Mouse (Mus musculus): Measurements from ENCODE around the gene Psph. TPM values are rescaled to one million over a fixed set of nuclear protein-coding genes. Genes with fewer than 3 reads are reported as not detected.
"Not testable (repeated sequence)": the region's sequence is repeated elsewhere in the genome, so short reads cannot be mapped to it uniquely, and the experiment has no call there.

Gene Psph
- 12.9 and 13.5 TPM in 2 replicates for polyA plus RNA-seq (2012; rRNA removed)

GRCm38 (mm10) chr5:129786818-129787790 is at the start of gene Psph:
Gene Psph (minus strand): TSS chr5:129787449.
- peak; percentile 52; the same call in 1 of the 2 replicates for TF ChIP-seq POLR2A (IDR thresholded peaks at IDR 0.05; ENCODE audit: borderline replicate concordance, extremely low read depth, low read depth, low read length)
- TF ChIP-seq CTCF (IDR thresholded peaks at IDR 0.05; ENCODE audit: insufficient read depth, low read length): no peak
- under 1% methylated on average over 73 of the region's 73 CpGs for WGBS
- H3K4me3 ChIP-seq (replicated peaks; ENCODE audit: extremely low read depth, low read depth, low read length): peak within 1 kb of the TSS; percentile 81
- peaks cover 2% of the 10 kb centered on the region; the same call in 1 of the 2 replicates for H3K4me1 ChIP-seq (ENCODE audit: control insufficient read depth, insufficient read depth, low read length)
- peak; percentile 94 for DNase-seq

- not testable (repeated sequence) for H3K4me1 ChIP-seq (ENCODE audit: control insufficient read depth, insufficient read depth, low read length); H3K4me3 ChIP-seq (replicated peaks; ENCODE audit: extremely low read depth, low read depth, low read length); DNase-seq
- 93% methylated on average over 7 of the region's 8 CpGs for WGBS
Measured at GRCm38 (mm10) chr5:129790591-129790990, 3.3 kb upstream of the Psph start.

GRCm38 (mm10) chr5:129787818-129788593 is 757 bp upstream of the Psph start:
- Histone ChIP-seq H3K4me3 (replicated peaks; ENCODE audit: extremely low read depth, low read depth, low read length) (peak overlapping the region; percentile 77), H3K4me1 (ENCODE audit: control insufficient read depth, insufficient read depth, low read length) (peaks cover 2% of the 10 kb centered on the region; the same call in 1 of the 2 replicates)
- WGBS: 8% methylated on average over 11 of the region's 11 CpGs
- TF ChIP-seq POLR2A (IDR thresholded peaks at IDR 0.05; ENCODE audit: borderline replicate concordance, extremely low read depth, low read depth, low read length) (no peak), CTCF (IDR thresholded peaks at IDR 0.05; ENCODE audit: insufficient read depth, low read length) (no peak)
- DNase-seq: no peak

GRCm38 (mm10) chr5:129786161-129786560 is 1.1 kb downstream of the Psph start:
- Histone ChIP-seq H3K4me1 (ENCODE audit: control insufficient read depth, insufficient read depth, low read length) (peaks cover 2% of the 10 kb centered on the region; the same call in 1 of the 2 replicates), H3K4me3 (replicated peaks; ENCODE audit: extremely low read depth, low read depth, low read length) (no peak overlapping the region)
- DNase-seq: no peak
- no peak for TF ChIP-seq CTCF (IDR thresholded peaks at IDR 0.05; ENCODE audit: insufficient read depth, low read length)
- WGBS: 68% methylated on average over 6 of the region's 6 CpGs

- no peak for TF ChIP-seq POLR2A (IDR thresholded peaks at IDR 0.05; ENCODE audit: borderline replicate concordance, extremely low read depth, low read depth, low read length)
- no peak for TF ChIP-seq CTCF (IDR thresholded peaks at IDR 0.05; ENCODE audit: insufficient read depth, low read length)
- peaks cover 2% of the 10 kb centered on the region; the same call in 1 of the 2 replicates for H3K4me1 ChIP-seq (ENCODE audit: control insufficient read depth, insufficient read depth, low read length)
- H3K4me3 ChIP-seq (replicated peaks; ENCODE audit: extremely low read depth, low read depth, low read length): no peak overlapping the region
- WGBS: 86% methylated on average over 5 of the region's 5 CpGs
- no peak for DNase-seq
Measured at GRCm38 (mm10) chr5:129785235-129785870, 1.9 kb downstream of the Psph start.

- TF ChIP-seq CTCF (IDR thresholded peaks at IDR 0.05; ENCODE audit: insufficient read depth, low read length): peak; percentile 45
- no peak for TF ChIP-seq POLR2A (IDR thresholded peaks at IDR 0.05; ENCODE audit: borderline replicate concordance, extremely low read depth, low read depth, low read length)
- Histone ChIP-seq H3K4me1 (ENCODE audit: control insufficient read depth, insufficient read depth, low read length) (no peaks in the 10 kb centered on the region), H3K4me3 (replicated peaks; ENCODE audit: extremely low read depth, low read depth, low read length) (no peak overlapping the region)
- no peak for DNase-seq
- 42% methylated on average over 3 of the region's 3 CpGs for WGBS
Measured at GRCm38 (mm10) chr5:129782211-129782610, 5.0 kb downstream of the Psph start.

GRCm38 (mm10) chr5:129780131-129780530 is 7.1 kb downstream of the Psph start:
- TF ChIP-seq CTCF (IDR thresholded peaks at IDR 0.05; ENCODE audit: insufficient read depth, low read length) (no peak), POLR2A (IDR thresholded peaks at IDR 0.05; ENCODE audit: borderline replicate concordance, extremely low read depth, low read depth, low read length) (no peak)
- 83% methylated on average over 3 of the region's 3 CpGs for WGBS
- DNase-seq: no peak
- Histone ChIP-seq H3K4me3 (replicated peaks; ENCODE audit: extremely low read depth, low read depth, low read length) (no peak overlapping the region), H3K4me1 (ENCODE audit: control insufficient read depth, insufficient read depth, low read length) (no peaks in the 10 kb centered on the region)

- Histone ChIP-seq H3K4me1 (ENCODE audit: control insufficient read depth, insufficient read depth, low read length) (no peaks in the 10 kb centered on the region), H3K4me3 (replicated peaks; ENCODE audit: extremely low read depth, low read depth, low read length) (peak overlapping the region; percentile 81)
- TF ChIP-seq CTCF (IDR thresholded peaks at IDR 0.05; ENCODE audit: insufficient read depth, low read length) (no peak), POLR2A (IDR thresholded peaks at IDR 0.05; ENCODE audit: borderline replicate concordance, extremely low read depth, low read depth, low read length) (no peak)
- WGBS: 1% methylated on average over 32 of the region's 32 CpGs
- peak; percentile 77 for DNase-seq
Measured at GRCm38 (mm10) chr5:129778996-129779716, 8.1 kb downstream of the Psph start.

Data from lung, adult 2 months (tissue).